ENCODE assay signal across 31 mouse cellular contexts in genomic region chr1:92327141-92327540, GRCm38 (mm10).
"Had no signal": no experiment of that assay in that cellular context is flagged by ENCODE, and none has a peak within 500 bp of the region (broad histone marks: within the 10 kb centered on the region; RNA-seq: fewer than 3 reads in every experiment).

No protein-coding gene starts in this region.

- H3K27ac ChIP-seq: limb, embryonic 10.5 days; limb, embryonic 12.5 days; limb, embryonic 13.5 days; limb, embryonic 15.5 days; liver, embryonic 12.5 days; liver, embryonic 13.5 days; liver, embryonic 14.5 days; liver, embryonic 15.5 days; lung, embryonic 15.5 days; macrophage; midbrain, embryonic 10.5 days; midbrain, embryonic 12.5 days; midbrain, embryonic 13.5 days; midbrain, embryonic 15.5 days had no signal

- H3K9me3 ChIP-seq: limb, embryonic 10.5 days; limb, embryonic 12.5 days; limb, embryonic 13.5 days; limb, embryonic 15.5 days; liver, embryonic 12.5 days; liver, embryonic 13.5 days; liver, embryonic 15.5 days; lung, embryonic 15.5 days; megakaryocyte, embryonic 14.5 days; midbrain, embryonic 10.5 days; midbrain, embryonic 12.5 days; midbrain, embryonic 13.5 days; midbrain, embryonic 15.5 days had no signal

- ATAC-seq: liver, embryonic 12.5 days; liver, postnatal 0 days; lung, postnatal 0 days; midbrain, embryonic 13.5 days; midbrain, embryonic 15.5 days; midbrain, embryonic 16.5 days had no signal

- H3K36me3 ChIP-seq: limb, embryonic 10.5 days; limb, embryonic 12.5 days; limb, embryonic 13.5 days; limb, embryonic 15.5 days; liver, embryonic 12.5 days; liver, embryonic 13.5 days; liver, embryonic 15.5 days; lung, embryonic 15.5 days; midbrain, embryonic 10.5 days; midbrain, embryonic 12.5 days; midbrain, embryonic 13.5 days; midbrain, embryonic 15.5 days had no signal

- H3K4me1 ChIP-seq: limb, embryonic 12.5 days; liver, embryonic 12.5 days; liver, embryonic 13.5 days; liver, embryonic 15.5 days; megakaryocyte, embryonic 14.5 days; midbrain, embryonic 15.5 days had no signal

- H3K4me2 ChIP-seq: limb, embryonic 12.5 days; limb, embryonic 13.5 days; limb, embryonic 15.5 days; liver, embryonic 11.5 days; liver, embryonic 12.5 days; liver, embryonic 13.5 days; liver, embryonic 15.5 days; lung, embryonic 14.5 days; lung, embryonic 15.5 days; midbrain, embryonic 11.5 days; midbrain, embryonic 12.5 days; midbrain, embryonic 13.5 days; midbrain, embryonic 15.5 days had no signal

- H3K4me3 ChIP-seq: limb, embryonic 10.5 days; limb, embryonic 12.5 days; limb, embryonic 13.5 days; limb, embryonic 15.5 days; liver, embryonic 12.5 days; liver, embryonic 13.5 days; liver, embryonic 15.5 days; lung, embryonic 15.5 days; megakaryocyte, embryonic 14.5 days; midbrain, embryonic 10.5 days; midbrain, embryonic 12.5 days; midbrain, embryonic 13.5 days; midbrain, embryonic 15.5 days; myocyte had no signal

- H3K27me3 ChIP-seq: limb, embryonic 13.5 days; limb, embryonic 15.5 days; liver, embryonic 12.5 days; liver, embryonic 13.5 days; liver, embryonic 15.5 days; lung, embryonic 15.5 days; midbrain, embryonic 12.5 days; midbrain, embryonic 13.5 days; midbrain, embryonic 15.5 days had no signal

- H3K9ac ChIP-seq: limb, embryonic 12.5 days; limb, embryonic 13.5 days; limb, embryonic 15.5 days; liver, embryonic 12.5 days; liver, embryonic 13.5 days; liver, embryonic 14.5 days; liver, embryonic 15.5 days; liver, postnatal 0 days; lung, embryonic 14.5 days; lung, embryonic 15.5 days; midbrain, embryonic 12.5 days; midbrain, embryonic 13.5 days; midbrain, embryonic 15.5 days had no signal

- DNase-seq: left cerebral cortex, postnatal 4 days; liver; liver, embryonic 13.5 days; liver, postnatal 0 days; lung, adult 18-20 months; lung, adult 2 months; lung, embryonic 14.5 days; lung, postnatal 10 days; lung, postnatal 14 days; lung, postnatal 36 days; lung, postnatal 4 days; midbrain, embryonic 14.5 days had no signal
